Mouse (Mus musculus): ENCODE measurements at regions not wholly inside any gene's neighbourhood (a gene's known extent, or its start where the extent isn't known, plus 50 kb on each side); places are given as distances from the start of the nearest gene placed in this dataset.

- Histone ChIP-seq H3K9me3 (replicated peaks; ENCODE audit: control insufficient read depth, insufficient read depth, low read length, poor library complexity, severe bottlenecking) (no peaks in the 10 kb centered on the region), H3K4me3 (ENCODE audit: low read depth, low read length) (no peak overlapping the region), H3K9ac (ENCODE audit: low read depth, poor library complexity, severe bottlenecking) (peak overlapping the region; percentile 22), H3K27me3 (ENCODE audit: control insufficient read depth, insufficient read depth, low read length, poor library complexity, severe bottlenecking) (no peaks in the 10 kb centered on the region; the same call in 1 of the 2 replicates), H3K27ac (ENCODE audit: insufficient read depth, low read length) (no peak overlapping the region), H3K4me1 (ENCODE audit: control insufficient read depth, insufficient read depth, low read length) (no peaks in the 10 kb centered on the region), H3K36me3 (ENCODE audit: control insufficient read depth, insufficient read depth, low read length, poor library complexity, severe bottlenecking) (no peaks in the 10 kb centered on the region)
- no peak for TF ChIP-seq POLR2A (IDR thresholded peaks at IDR 0.05; ENCODE audit: insufficient read depth, low read length)
- TF ChIP-seq CTCF (IDR thresholded peaks at IDR 0.05; ENCODE audit: low read depth, low read length): no peak
- no peak for TF ChIP-seq EP300 (IDR thresholded peaks at IDR 0.05; ENCODE audit: insufficient read depth, low read depth, low read length)
These were observed 482.3 kb downstream of the Prss52 start for GRCm38 (mm10) chr14:64586386-64586859.

- Histone ChIP-seq H3K36me3 (ENCODE audit: control insufficient read depth, insufficient read depth, low read length, poor library complexity, severe bottlenecking) (no peaks in the 10 kb centered on the region), H3K4me3 (ENCODE audit: low read depth, low read length) (peak overlapping the region; percentile 51), H3K27me3 (ENCODE audit: control insufficient read depth, insufficient read depth, low read length, poor library complexity, severe bottlenecking) (no peaks in the 10 kb centered on the region; the same call in 1 of the 2 replicates), H3K9me3 (replicated peaks; ENCODE audit: control insufficient read depth, insufficient read depth, low read length, poor library complexity, severe bottlenecking) (no peaks in the 10 kb centered on the region), H3K27ac (ENCODE audit: insufficient read depth, low read length) (no peak overlapping the region), H3K9ac (ENCODE audit: low read depth, poor library complexity, severe bottlenecking) (peak overlapping the region; percentile 22), H3K4me1 (ENCODE audit: control insufficient read depth, insufficient read depth, low read length) (no peaks in the 10 kb centered on the region)
- TF ChIP-seq EP300 (IDR thresholded peaks at IDR 0.05; ENCODE audit: insufficient read depth, low read depth, low read length): no peak
- no peak for TF ChIP-seq CTCF (IDR thresholded peaks at IDR 0.05; ENCODE audit: low read depth, low read length)
- no peak for TF ChIP-seq POLR2A (IDR thresholded peaks at IDR 0.05; ENCODE audit: insufficient read depth, low read length)
These were observed 483.0 kb downstream of the Prss52 start for GRCm38 (mm10) chr14:64586860-64587698.

GRCm38 (mm10) chr14:64587699-64588434 is 483.8 kb downstream of the Prss52 start:
- Histone ChIP-seq H3K27me3 (ENCODE audit: control insufficient read depth, insufficient read depth, low read length, poor library complexity, severe bottlenecking) (no peaks in the 10 kb centered on the region; the same call in 1 of the 2 replicates), H3K4me3 (ENCODE audit: low read depth, low read length) (peak overlapping the region; percentile 51), H3K27ac (ENCODE audit: insufficient read depth, low read length) (no peak overlapping the region), H3K4me1 (ENCODE audit: control insufficient read depth, insufficient read depth, low read length) (no peaks in the 10 kb centered on the region), H3K9me3 (replicated peaks; ENCODE audit: control insufficient read depth, insufficient read depth, low read length, poor library complexity, severe bottlenecking) (no peaks in the 10 kb centered on the region), H3K9ac (ENCODE audit: low read depth, poor library complexity, severe bottlenecking) (peak overlapping the region; percentile 22), H3K36me3 (ENCODE audit: control insufficient read depth, insufficient read depth, low read length, poor library complexity, severe bottlenecking) (no peaks in the 10 kb centered on the region)
- TF ChIP-seq POLR2A (IDR thresholded peaks at IDR 0.05; ENCODE audit: insufficient read depth, low read length) (no peak), EP300 (IDR thresholded peaks at IDR 0.05; ENCODE audit: insufficient read depth, low read depth, low read length) (no peak), CTCF (IDR thresholded peaks at IDR 0.05; ENCODE audit: low read depth, low read length) (no peak)

- TF ChIP-seq CTCF (IDR thresholded peaks at IDR 0.05; ENCODE audit: low read depth, low read length) (no peak), EP300 (IDR thresholded peaks at IDR 0.05; ENCODE audit: insufficient read depth, low read depth, low read length) (no peak), POLR2A (IDR thresholded peaks at IDR 0.05; ENCODE audit: insufficient read depth, low read length) (no peak)
- H3K9me3 ChIP-seq (replicated peaks; ENCODE audit: control insufficient read depth, insufficient read depth, low read length, poor library complexity, severe bottlenecking): no peaks in the 10 kb centered on the region
- peak overlapping the region; percentile 51 for H3K4me3 ChIP-seq (ENCODE audit: low read depth, low read length)
- no peaks in the 10 kb centered on the region for H3K4me1 ChIP-seq (ENCODE audit: control insufficient read depth, insufficient read depth, low read length)
- H3K36me3 ChIP-seq (ENCODE audit: control insufficient read depth, insufficient read depth, low read length, poor library complexity, severe bottlenecking): no peaks in the 10 kb centered on the region
- no peaks in the 10 kb centered on the region; the same call in 1 of the 2 replicates for H3K27me3 ChIP-seq (ENCODE audit: control insufficient read depth, insufficient read depth, low read length, poor library complexity, severe bottlenecking)
- peak overlapping the region; percentile 30; the same call in 1 of the 2 replicates for H3K27ac ChIP-seq (ENCODE audit: insufficient read depth, low read length)
- H3K9ac ChIP-seq (ENCODE audit: low read depth, poor library complexity, severe bottlenecking): peak overlapping the region; percentile 50; the same call in 1 of the 2 replicates
These were observed 484.5 kb downstream of the Prss52 start for GRCm38 (mm10) chr14:64588561-64588960.

- peak overlapping the region; percentile 50; the same call in 1 of the 2 replicates for H3K9ac ChIP-seq (ENCODE audit: low read depth, poor library complexity, severe bottlenecking)
- no peak for TF ChIP-seq EP300 (IDR thresholded peaks at IDR 0.05; ENCODE audit: insufficient read depth, low read depth, low read length)
- TF ChIP-seq CTCF (IDR thresholded peaks at IDR 0.05; ENCODE audit: low read depth, low read length): no peak
- no peak for TF ChIP-seq POLR2A (IDR thresholded peaks at IDR 0.05; ENCODE audit: insufficient read depth, low read length)
- H3K27me3 ChIP-seq (ENCODE audit: control insufficient read depth, insufficient read depth, low read length, poor library complexity, severe bottlenecking): no peaks in the 10 kb centered on the region; the same call in 1 of the 2 replicates
- no peaks in the 10 kb centered on the region for H3K9me3 ChIP-seq (replicated peaks; ENCODE audit: control insufficient read depth, insufficient read depth, low read length, poor library complexity, severe bottlenecking)
- 0 out of 2 replicates have a peak overlapping the region, but pooled peaks have one; percentile 30 for H3K27ac ChIP-seq (ENCODE audit: insufficient read depth, low read length)
- peak overlapping the region; percentile 51 for H3K4me3 ChIP-seq (ENCODE audit: low read depth, low read length)
- no peaks in the 10 kb centered on the region for H3K36me3 ChIP-seq (ENCODE audit: control insufficient read depth, insufficient read depth, low read length, poor library complexity, severe bottlenecking)
- no peaks in the 10 kb centered on the region for H3K4me1 ChIP-seq (ENCODE audit: control insufficient read depth, insufficient read depth, low read length)
These were observed 485.0 kb downstream of the Prss52 start for GRCm38 (mm10) chr14:64589126-64589525.
